Mouse (Mus musculus) forebrain, embryonic 16.5 days (tissue): Measurements from ENCODE around the gene Fam170b. TPM values are rescaled to one million over a fixed set of nuclear protein-coding genes. Genes with fewer than 3 reads are reported as not detected.

Source experiments
- ATAC-seq: fragments of 200-750 bp; cut with Nextera tagmentation; 2 replicates; pipeline ENCODE4 v1.8.0; 2017; ENCODE audit warnings: mild to moderate bottlenecking, moderate library complexity
- H3K27ac ChIP-seq: fragments of 300-500 bp; sonication (generic); 2 replicates; pipeline ENCODE4 v1.5.1; 2014; ENCODE audit warnings: low read length, control low read depth
- H3K27me3 ChIP-seq: fragments of 300-500 bp; sonication (generic); replicated peaks from 2 replicates; pipeline ENCODE4 v1.6.1; 2014; ENCODE audit warnings: low read length; ENCODE audit not compliant: control insufficient read depth, insufficient read depth
- H3K36me3 ChIP-seq: fragments of 300-500 bp; sonication (generic); 2 replicates; pipeline ENCODE4 v1.6.1; 2014; ENCODE audit not compliant: control insufficient read depth, insufficient read depth
- H3K4me1 ChIP-seq: fragments of 300-500 bp; sonication (generic); replicated peaks from 2 replicates; pipeline ENCODE4 v1.6.1; 2014; ENCODE audit warnings: low read length; ENCODE audit not compliant: control insufficient read depth, insufficient read depth
- H3K4me2 ChIP-seq: fragments of 300-500 bp; sonication (generic); 2 replicates; pipeline ENCODE4 v1.6.1; 2014; ENCODE audit warnings: mild to moderate bottlenecking, low read length, control low read depth
- H3K4me3 ChIP-seq: fragments of 300-500 bp; sonication (generic); replicated peaks from 2 replicates; pipeline ENCODE4 v1.5.1; 2014; ENCODE audit warnings: mild to moderate bottlenecking, low read length, control low read depth
- H3K9ac ChIP-seq: fragments of 300-500 bp; sonication (generic); replicated peaks from 2 replicates; pipeline ENCODE4 v1.6.1; 2014; ENCODE audit warnings: low read depth, low read length, control low read depth
- H3K9me3 ChIP-seq: fragments of 300-500 bp; sonication (generic); 2 replicates; pipeline ENCODE4 v1.6.1; 2016; ENCODE audit warnings: low read length; ENCODE audit not compliant: control insufficient read depth
- WGBS: fragments of 180-500 bp; shearing (Covaris S2); extraction: QIAGEN DNeasy Blood & Tissue Kit; methylation state at CpG from one replicate; pipeline ENCODE4 v1.1.7; 2014; 5-methylcytosine and 5-hydroxymethylcytosine counted together
- polyA plus RNA-seq: library from polyadenylated mRNA; unstranded; fragments of >200 nt; fragmentation: Nextera tagmentation; extraction: Ambion mirVana; gene quantifications from 2 replicates; pipeline ENCODE4 v1.2.1, GENCODE M21; 2015

The Fam170b gene
- polyA plus RNA-seq, 1 experiment from 2014 or later: not detected

GRCm38 (mm10) chr14:32856246-32856645 lies 22.5 kb downstream of the Fam170b start:
- peaks cover 7% of the 10 kb centered on the region for H3K4me1 ChIP-seq
- 42% methylated on average over 5 of the region's 5 CpGs for WGBS
- H3K27ac ChIP-seq: no peak overlapping the region
- peak overlapping the region; percentile 53 for H3K4me3 ChIP-seq
- no peaks in the 10 kb centered on the region; the same call in 1 of the 2 replicates for H3K27me3 ChIP-seq
- H3K9me3 ChIP-seq: no peaks in the 10 kb centered on the region
- H3K36me3 ChIP-seq: no peaks in the 10 kb centered on the region
- no peak overlapping the region for H3K9ac ChIP-seq
- no peak for ATAC-seq
- peak overlapping the region; percentile 77 for H3K4me2 ChIP-seq

- Histone ChIP-seq H3K27ac (no peak within 1 kb of the TSS), H3K27me3 (no peaks in the 10 kb centered on the region; the same call in 1 of the 2 replicates), H3K4me2 (peak within 1 kb of the TSS; percentile 77), H3K36me3 (no peaks in the 10 kb centered on the region), H3K9me3 (no peaks in the 10 kb centered on the region), H3K9ac (peak within 1 kb of the TSS; percentile 67), H3K4me1 (peaks cover 7% of the 10 kb centered on the region), H3K4me3 (peak within 1 kb of the TSS; percentile 53)
- peak; percentile 82 for ATAC-seq
- under 1% methylated on average over 61 of the region's 68 CpGs for WGBS
Observed at GRCm38 (mm10) chr14:32856681-32857328, 23.0 kb downstream of the Fam170b start, which contains the start of gene Vstm4. Gene Vstm4 (plus strand): TSS chr14:32856756.

- H3K4me3 ChIP-seq: no peak overlapping the region
- no peak overlapping the region for H3K27ac ChIP-seq
- H3K9me3 ChIP-seq: no peaks in the 10 kb centered on the region
- H3K9ac ChIP-seq: no peak overlapping the region
- no peaks in the 10 kb centered on the region for H3K36me3 ChIP-seq
- no peaks in the 10 kb centered on the region; the same call in 1 of the 2 replicates for H3K27me3 ChIP-seq
- 94% methylated on average over 10 of the region's 10 CpGs for WGBS
- peaks cover 7% of the 10 kb centered on the region for H3K4me1 ChIP-seq
- ATAC-seq: no peak
- no peak overlapping the region for H3K4me2 ChIP-seq
Observed at GRCm38 (mm10) chr14:32858361-32858760, 24.6 kb downstream of the Fam170b start.

- no peak for ATAC-seq
- H3K36me3 ChIP-seq: no peaks in the 10 kb centered on the region
- no peak overlapping the region for H3K9ac ChIP-seq
- 78% methylated on average over 6 of the region's 6 CpGs for WGBS
- no peak overlapping the region for H3K4me3 ChIP-seq
- no peaks in the 10 kb centered on the region for H3K9me3 ChIP-seq
- H3K27ac ChIP-seq: no peak overlapping the region
- no peaks in the 10 kb centered on the region; the same call in 1 of the 2 replicates for H3K27me3 ChIP-seq
- H3K4me1 ChIP-seq: peaks cover 7% of the 10 kb centered on the region
- no peak overlapping the region for H3K4me2 ChIP-seq
Observed at GRCm38 (mm10) chr14:32858941-32859510, 25.3 kb downstream of the Fam170b start.

GRCm38 (mm10) chr14:32859831-32860569 lies 26.2 kb downstream of the Fam170b start:
- 61% methylated on average over 11 of the region's 11 CpGs for WGBS
- Histone ChIP-seq H3K4me2 (no peak overlapping the region), H3K36me3 (no peaks in the 10 kb centered on the region), H3K4me1 (peaks cover 7% of the 10 kb centered on the region), H3K9ac (no peak overlapping the region), H3K27ac (no peak overlapping the region), H3K27me3 (no peaks in the 10 kb centered on the region; the same call in 1 of the 2 replicates), H3K9me3 (no peaks in the 10 kb centered on the region), H3K4me3 (no peak overlapping the region)
- ATAC-seq: no peak

- ATAC-seq: no peak
- Histone ChIP-seq H3K27me3 (no peaks in the 10 kb centered on the region; the same call in 1 of the 2 replicates), H3K9ac (no peak overlapping the region), H3K4me2 (no peak overlapping the region), H3K27ac (no peak overlapping the region), H3K4me3 (no peak overlapping the region), H3K9me3 (no peaks in the 10 kb centered on the region), H3K4me1 (peaks cover 7% of the 10 kb centered on the region), H3K36me3 (no peaks in the 10 kb centered on the region)
- WGBS: 46% methylated on average over 6 of the region's 6 CpGs
Observed at GRCm38 (mm10) chr14:32861149-32861581, 27.4 kb downstream of the Fam170b start.

GRCm38 (mm10) chr14:32861656-32862055 lies 27.9 kb downstream of the Fam170b start:
- Histone ChIP-seq H3K4me3 (no peak overlapping the region), H3K36me3 (no peaks in the 10 kb centered on the region), H3K9ac (no peak overlapping the region), H3K4me2 (no peak overlapping the region), H3K27me3 (no peaks in the 10 kb centered on the region; the same call in 1 of the 2 replicates), H3K27ac (no peak overlapping the region), H3K9me3 (no peaks in the 10 kb centered on the region), H3K4me1 (peaks cover 6% of the 10 kb centered on the region)
- ATAC-seq: no peak
- WGBS: 45% methylated on average over 2 of the region's 2 CpGs

GRCm38 (mm10) chr14:32865331-32865730 lies 31.6 kb downstream of the Fam170b start:
- Histone ChIP-seq H3K4me3 (no peak overlapping the region), H3K9ac (no peak overlapping the region), H3K4me1 (no peaks in the 10 kb centered on the region), H3K4me2 (no peak overlapping the region), H3K27me3 (no peaks in the 10 kb centered on the region), H3K36me3 (no peaks in the 10 kb centered on the region), H3K9me3 (no peaks in the 10 kb centered on the region), H3K27ac (no peak overlapping the region)
- WGBS: 79% methylated on average over 3 of the region's 3 CpGs
- no peak for ATAC-seq

- WGBS: 82% methylated on average over 5 of the region's 5 CpGs
- Histone ChIP-seq H3K9me3 (no peaks in the 10 kb centered on the region), H3K4me3 (no peak overlapping the region), H3K4me2 (no peak overlapping the region), H3K9ac (no peak overlapping the region), H3K27me3 (no peaks in the 10 kb centered on the region), H3K36me3 (no peaks in the 10 kb centered on the region), H3K27ac (no peak overlapping the region), H3K4me1 (no peaks in the 10 kb centered on the region)
- ATAC-seq: no peak
Observed at GRCm38 (mm10) chr14:32871963-32872362, 38.2 kb downstream of the Fam170b start.
